Mouse (Mus musculus) cortical plate, adult 2 months (tissue): ENCODE measurements around the gene Kat5.

Source experiments
- CTCF ChIP-seq: fragments of 200-500 bp; IDR thresholded peaks from 2 replicates; pipeline ENCODE4 v1.5.1; 2011; ENCODE audit warnings: mild to moderate bottlenecking, control low read depth, low read length; ENCODE audit not compliant: insufficient read depth; ENCODE audit errors: extremely low read depth
- POLR2A ChIP-seq: fragments of 200-500 bp; IDR thresholded peaks from 2 replicates; pipeline ENCODE4 v1.6.1; 2011; ENCODE audit warnings: mild to moderate bottlenecking, low read length, control low read depth; ENCODE audit not compliant: insufficient read depth; ENCODE audit errors: extremely low read depth

- no peak for TF ChIP-seq CTCF
- TF ChIP-seq POLR2A = no peak
These were observed 35.2 kb upstream of the Kat5 start for GRCm38 (mm10) chr19:5645280-5645679.
